Mouse (Mus musculus) v-Abl transformed pro-B cells (cell line): ENCODE results near the gene Cep78.

Source experiments
- in situ Hi-C, 2 experiments: fragments of 400-800 bp; cut with MboI; formaldehyde crosslinking; loops; one replicate each; pipeline ENCODE4 v1.15.1; 2025; ENCODE audit not compliant: unreplicated experiment in 2 of 2

Cep78 gene

DNA sequence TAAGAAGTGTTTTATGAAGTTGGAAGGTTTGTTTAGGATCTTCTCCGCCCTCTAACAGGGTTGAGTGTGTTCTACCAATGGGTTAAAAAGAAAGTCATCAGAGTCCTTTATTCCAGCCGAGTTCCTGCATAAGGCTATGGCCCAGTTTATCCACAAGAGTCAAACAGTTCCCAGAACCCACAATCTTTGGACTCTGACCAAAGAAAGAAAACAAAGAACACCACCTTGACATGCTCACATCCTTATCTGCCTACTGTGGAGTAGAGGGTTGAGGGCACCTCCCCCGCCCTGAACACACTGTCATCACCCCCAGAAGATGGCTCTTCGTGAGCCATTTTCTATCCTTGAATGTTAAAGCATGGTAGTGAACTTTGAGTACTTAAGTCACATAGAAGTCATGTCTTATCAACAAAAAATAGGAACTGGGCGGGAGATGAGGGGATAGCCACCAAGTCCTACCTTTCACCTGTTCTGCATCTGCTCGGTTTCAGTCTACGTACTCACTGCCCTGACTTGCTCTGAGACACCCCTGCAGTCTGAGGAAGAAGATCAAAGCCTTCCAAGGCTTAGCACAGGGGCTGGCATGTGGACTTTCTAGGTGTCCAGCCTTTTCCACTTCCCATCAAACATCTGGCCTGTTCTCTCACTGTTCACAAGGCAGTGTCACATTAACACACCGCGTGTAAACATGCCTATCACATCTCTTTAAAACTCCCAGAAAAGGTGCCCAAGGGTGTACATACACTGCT is 71.4 kb downstream of the Cep78 start:
- in situ Hi-C loops = no loop called here

DNA sequence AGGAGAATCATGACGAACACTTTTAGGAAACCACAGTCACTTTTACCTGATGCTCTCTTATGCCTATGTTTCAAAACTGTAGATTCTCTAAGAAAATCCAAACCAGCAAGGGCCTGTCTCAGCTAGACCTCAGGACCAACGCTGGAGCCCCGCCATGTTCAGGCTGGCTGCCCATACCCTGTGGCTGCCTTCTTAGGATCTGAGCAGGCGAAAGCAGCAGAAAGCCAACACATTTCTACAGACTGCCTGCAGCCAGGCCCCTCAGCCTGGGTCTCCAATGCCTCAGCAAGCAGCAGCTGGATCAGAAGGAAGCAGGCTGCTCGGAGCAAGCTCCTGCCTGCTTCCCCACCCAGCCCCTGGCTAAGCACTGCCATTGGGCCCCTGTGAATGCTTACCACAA is 73.3 kb downstream of the Cep78 start:
- in situ Hi-C loops = no loop called here

DNA sequence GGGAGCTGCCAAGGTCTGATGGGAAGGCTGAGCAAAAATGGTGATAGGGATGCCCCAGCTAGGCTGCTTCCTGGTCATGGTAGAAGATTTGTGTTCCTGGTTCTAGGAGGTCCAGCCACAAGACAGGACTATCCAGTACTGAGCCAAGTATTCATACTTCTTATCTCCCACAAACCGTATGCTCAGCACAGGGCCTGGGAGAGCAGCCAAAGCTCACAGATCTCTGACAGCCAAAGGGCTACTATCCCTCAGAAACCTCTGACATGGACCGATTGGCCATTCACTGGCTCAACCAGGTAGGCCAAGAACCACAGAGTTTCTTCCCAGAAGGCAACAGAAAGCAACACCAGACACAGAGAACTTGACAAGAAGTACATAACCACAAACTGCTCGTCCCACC is 73.8 kb downstream of the Cep78 start:
- in situ Hi-C loops = no loop called here

DNA sequence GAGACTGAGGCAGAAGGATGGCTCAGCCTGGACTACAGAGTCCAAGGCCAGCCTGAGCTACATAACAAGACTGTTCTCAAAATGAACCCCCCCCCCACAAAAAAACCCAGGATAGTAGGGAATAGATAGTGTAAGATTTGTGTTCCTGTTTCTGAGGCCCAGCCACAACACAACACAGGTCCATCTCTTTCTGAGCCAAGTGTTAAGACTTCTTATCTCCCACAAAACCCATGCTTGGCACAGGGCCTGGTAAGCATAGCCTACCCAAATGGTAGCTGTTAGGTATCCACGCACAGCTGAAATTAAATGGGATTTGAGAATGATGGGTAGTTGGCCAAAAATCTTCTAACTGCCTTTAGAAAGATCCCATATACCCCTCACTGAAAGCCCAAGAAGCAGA is 74.3 kb downstream of the Cep78 start:
- in situ Hi-C loops = no loop called here

DNA sequence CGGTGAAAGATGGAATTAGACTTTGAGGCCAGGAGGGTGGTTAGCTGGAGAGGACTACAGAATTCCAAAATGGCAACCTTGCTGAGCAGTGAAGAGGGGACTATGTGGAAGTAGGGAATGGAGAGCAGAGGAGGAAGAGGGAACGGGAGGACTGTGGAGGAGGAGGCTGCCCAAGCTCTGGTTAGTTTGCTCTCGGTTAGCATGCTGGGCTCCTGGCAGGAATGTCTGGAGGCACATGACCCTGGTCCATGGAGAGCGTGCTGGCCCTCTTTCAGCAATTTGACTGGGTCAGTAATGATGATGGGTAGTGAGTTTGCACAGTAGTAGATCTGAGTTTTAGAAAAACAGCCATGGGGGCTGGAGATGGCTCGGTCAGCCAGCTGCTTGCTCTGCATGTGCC is 76.8 kb downstream of the Cep78 start:
- in situ Hi-C loops = no loop called here
